Mouse (Mus musculus): ENCODE results near the gene 1810010D01Rik. TPM values are rescaled to one million over a fixed set of nuclear protein-coding genes. Genes with fewer than 3 reads are reported as not detected.

1810010D01Rik gene
- polyA plus RNA-seq, 1 experiment from 2014 or later: not detected

- no peak overlapping the region for H3K4me2 ChIP-seq (ENCODE audit: low read depth, low read length)
- ATAC-seq (peak; percentile 74), DNase-seq (peak; percentile 83)
These were observed 35.2 kb upstream of the 1810010D01Rik start for GRCm38 (mm10) chr7:145242851-145243712.

GRCm38 (mm10) chr7:145242028-145242427 lies 34.1 kb upstream of the 1810010D01Rik start:
- Histone ChIP-seq H3K36me3 (replicated peaks; ENCODE audit: insufficient read depth, low read length) (no peaks in the 10 kb centered on the region), H3K27ac (ENCODE audit: low read depth) (no peak overlapping the region), H3K4me2 (ENCODE audit: low read depth, low read length) (no peak overlapping the region), H3K9ac (replicated peaks) (no peak overlapping the region), H3K4me1 (ENCODE audit: insufficient read depth) (no peaks in the 10 kb centered on the region), H3K4me3 (ENCODE audit: low read depth, low read length) (no peak overlapping the region), H3K27me3 (ENCODE audit: insufficient read depth, low read length) (no peaks in the 10 kb centered on the region), H3K9me3 (ENCODE audit: low read length) (no peaks in the 10 kb centered on the region)
- DNase-seq (no peak), ATAC-seq (no peak)
- TF ChIP-seq EP300 (IDR thresholded peaks at IDR 0.05; ENCODE audit: low read depth) (no peak), CTCF (IDR thresholded peaks at IDR 0.05; ENCODE audit: low read depth) (no peak)
- WGBS (ENCODE audit: insufficient replicate concordance): 67% methylated on average over 9 of the region's 9 CpGs

More at GRCm38 (mm10) chr7:145242851-145243712, 35.2 kb upstream of the 1810010D01Rik start:
- Histone ChIP-seq H3K4me1 (ENCODE audit: insufficient read depth) (no peaks in the 10 kb centered on the region), H3K36me3 (replicated peaks; ENCODE audit: insufficient read depth, low read length) (no peaks in the 10 kb centered on the region), H3K27ac (ENCODE audit: low read depth) (no peak overlapping the region), H3K9me3 (ENCODE audit: low read length) (no peaks in the 10 kb centered on the region), H3K4me3 (ENCODE audit: low read depth, low read length) (no peak overlapping the region), H3K27me3 (ENCODE audit: insufficient read depth, low read length) (no peaks in the 10 kb centered on the region), H3K9ac (replicated peaks) (no peak overlapping the region)
- 12% methylated on average over 9 of the region's 9 CpGs for WGBS (ENCODE audit: insufficient replicate concordance)
- peak; percentile 97 for TF ChIP-seq CTCF (IDR thresholded peaks at IDR 0.05; ENCODE audit: low read depth)
- no peak for TF ChIP-seq EP300 (IDR thresholded peaks at IDR 0.05; ENCODE audit: low read depth)

- no peaks in the 10 kb centered on the region for H3K4me1 ChIP-seq (ENCODE audit: insufficient read depth)
- WGBS (ENCODE audit: insufficient replicate concordance): 82% methylated on average over 4 of the region's 4 CpGs
- ATAC-seq (no peak), DNase-seq (no peak)
- H3K27ac ChIP-seq (ENCODE audit: low read depth): no peak overlapping the region
- no peak overlapping the region for H3K4me3 ChIP-seq (ENCODE audit: low read depth, low read length)
- TF ChIP-seq EP300 (IDR thresholded peaks at IDR 0.05; ENCODE audit: low read depth) (no peak), CTCF (IDR thresholded peaks at IDR 0.05; ENCODE audit: low read depth) (no peak)
- no peak overlapping the region for H3K9ac ChIP-seq (replicated peaks)
- no peak overlapping the region for H3K4me2 ChIP-seq (ENCODE audit: low read depth, low read length)
- H3K9me3 ChIP-seq (ENCODE audit: low read length): no peaks in the 10 kb centered on the region
- no peaks in the 10 kb centered on the region for H3K36me3 ChIP-seq (replicated peaks; ENCODE audit: insufficient read depth, low read length)
- H3K27me3 ChIP-seq (ENCODE audit: insufficient read depth, low read length): no peaks in the 10 kb centered on the region
These were observed 33.0 kb upstream of the 1810010D01Rik start for GRCm38 (mm10) chr7:145240929-145241328.

- ATAC-seq: no peak
- no peak overlapping the region for H3K9ac ChIP-seq (replicated peaks)
- no peak overlapping the region for H3K4me2 ChIP-seq (ENCODE audit: low read depth, low read length)
- no peaks in the 10 kb centered on the region for H3K4me1 ChIP-seq (ENCODE audit: insufficient read depth)
- 71% methylated on average over 8 of the region's 8 CpGs for WGBS (ENCODE audit: insufficient replicate concordance)
- H3K27me3 ChIP-seq (ENCODE audit: insufficient read depth, low read length): no peaks in the 10 kb centered on the region
- H3K27ac ChIP-seq (ENCODE audit: low read depth): no peak overlapping the region
- no peak for DNase-seq
- no peak overlapping the region for H3K4me3 ChIP-seq (ENCODE audit: low read depth, low read length)
- no peaks in the 10 kb centered on the region for H3K9me3 ChIP-seq (ENCODE audit: low read length)
- no peak for TF ChIP-seq EP300 (IDR thresholded peaks at IDR 0.05; ENCODE audit: low read depth)
- TF ChIP-seq CTCF (IDR thresholded peaks at IDR 0.05; ENCODE audit: low read depth): no peak
- no peaks in the 10 kb centered on the region for H3K36me3 ChIP-seq (replicated peaks; ENCODE audit: insufficient read depth, low read length)
These were observed 32.0 kb upstream of the 1810010D01Rik start for GRCm38 (mm10) chr7:145239736-145240505.

GRCm38 (mm10) chr7:145239145-145239544 lies 31.2 kb upstream of the 1810010D01Rik start:
- WGBS (ENCODE audit: insufficient replicate concordance): 59% methylated on average over 6 of the region's 6 CpGs

More at GRCm38 (mm10) chr7:145239145-145239544, 31.2 kb upstream of the 1810010D01Rik start:
- Histone ChIP-seq H3K4me2 (ENCODE audit: low read depth, low read length) (no peak overlapping the region), H3K9ac (replicated peaks) (no peak overlapping the region), H3K4me3 (ENCODE audit: low read depth, low read length) (no peak overlapping the region), H3K9me3 (ENCODE audit: low read length) (no peaks in the 10 kb centered on the region), H3K27ac (ENCODE audit: low read depth) (no peak overlapping the region), H3K4me1 (ENCODE audit: insufficient read depth) (no peaks in the 10 kb centered on the region), H3K36me3 (replicated peaks; ENCODE audit: insufficient read depth, low read length) (no peaks in the 10 kb centered on the region), H3K27me3 (ENCODE audit: insufficient read depth, low read length) (no peaks in the 10 kb centered on the region)
- TF ChIP-seq CTCF (IDR thresholded peaks at IDR 0.05; ENCODE audit: low read depth): no peak
- no peak for TF ChIP-seq EP300 (IDR thresholded peaks at IDR 0.05; ENCODE audit: low read depth)
- DNase-seq (no peak), ATAC-seq (no peak)

Data from liver, postnatal 0 days (tissue).